Mouse (Mus musculus) MEL (cell line): ENCODE measurements around the gene Socs4. TPM values are rescaled to one million over a fixed set of nuclear protein-coding genes. Genes with fewer than 3 reads are reported as not detected.

ENCODE experiments used
- polyA plus RNA-seq, 2 experiments: library from polyadenylated mRNA; stranded (reverse) in 1 of 2; unstranded in 1 of 2; fragments of >175 nt in 1 of 2; fragments of >200 nt in 1 of 2; gene quantifications; 2 replicates each; pipeline versions ENCODE4 v1.2.1 to v1.2.4; 2012; ENCODE audit warnings: low replicate concordance in 2 of 2, low read depth in 1 of 2; ENCODE audit not compliant: insufficient read length in 2 of 2, insufficient read depth in 1 of 2, missing spikeins in 1 of 2
- total RNA-seq: library from RNA; depleted of rRNA; stranded (reverse); fragments of 300-350 nt; gene quantifications from 2 replicates; pipeline ENCODE4 v1.2.3, GENCODE M21; 2012; rRNA removed

Socs4 gene
- total and polyA plus RNA-seq, 3 experiments: 8.8 to 21.0 (median 13.9) TPM

Other genes starting within 250 kb of the Socs4 start
- 4.4 and 8.6 TPM in 2 replicates for gene Gch1, start 87.5 kb upstream of the Socs4 start, total RNA-seq
- gene Gch1, start 87.5 kb upstream of the Socs4 start, polyA plus RNA-seq: 1 to 10 TPM in 1 of 2 experiments, not detected in 1; 6.6 TPM
- gene Wdhd1, start 74 bp upstream of the Socs4 start, total RNA-seq: 49.1 and 51.6 TPM in 2 replicates
- 10 to 100 TPM in 1 of 2 experiments, not detected in 1; 91.5 TPM for gene Wdhd1, start 74 bp upstream of the Socs4 start, polyA plus RNA-seq
- gene Mapk1ip1l, start 21.3 kb downstream of the Socs4 start, total RNA-seq: 33.8 and 37.8 TPM in 2 replicates
- 100 to 1,000 TPM in 1 of 2 experiments, 10 to 100 TPM in 1; 59.5 to 159 TPM for gene Mapk1ip1l, start 21.3 kb downstream of the Socs4 start, polyA plus RNA-seq
- 0.12 TPM in 1 of 2 replicates, not detected in the other for gene Lgals3, start 90.8 kb downstream of the Socs4 start, total RNA-seq
- 1 to 10 TPM in 1 of 2 experiments, not detected in 1; 1.8 TPM for gene Lgals3, start 90.8 kb downstream of the Socs4 start, polyA plus RNA-seq
- 45.0 and 52.0 TPM in 2 replicates for gene Dlgap5, start 141.5 kb downstream of the Socs4 start, total RNA-seq
- gene Dlgap5, start 141.5 kb downstream of the Socs4 start, polyA plus RNA-seq: 10 to 100 TPM; 62.4 to 71.2 TPM
- 14.8 and 17.2 TPM in 2 replicates for gene Fbxo34, start 173.5 kb downstream of the Socs4 start, total RNA-seq
- gene Fbxo34, start 173.5 kb downstream of the Socs4 start, polyA plus RNA-seq: 10 to 100 TPM in 1 of 2 experiments, not detected in 1; 29.5 TPM